Mouse (Mus musculus): ENCODE measurements around the gene Triobp. TPM values are rescaled to one million over a fixed set of nuclear protein-coding genes. Genes with fewer than 3 reads are reported as not detected.

The Triobp gene
- polyA plus RNA-seq, 1 experiment from 2014 or later: 31.6 TPM

DNA sequence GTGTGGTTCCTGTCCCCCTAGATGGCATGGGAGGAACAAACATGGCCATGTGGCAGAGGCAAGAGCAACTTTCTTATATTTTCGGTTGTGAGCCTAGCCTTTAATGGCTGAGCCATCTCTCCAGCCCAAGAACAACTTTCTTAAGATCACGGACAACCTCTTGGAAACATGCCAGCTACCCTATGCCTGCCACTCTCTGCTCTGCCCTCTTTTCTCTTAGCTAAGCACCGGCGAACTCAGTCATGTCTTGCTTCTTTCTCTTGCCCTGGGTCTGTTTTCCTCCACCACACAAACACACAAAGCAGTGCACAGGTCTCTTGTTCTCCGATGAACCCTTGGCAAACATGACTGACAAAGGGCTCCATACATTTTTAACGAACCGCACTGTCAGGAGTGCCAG is 1.3 kb upstream of the Triobp start:
- no peak overlapping the region for H3K4me2 ChIP-seq
- no peak overlapping the region for H3K9ac ChIP-seq
- no peak overlapping the region for H3K27ac ChIP-seq
- no peak for ATAC-seq (ENCODE audit: low FRiP score)
- no peaks in the 10 kb centered on the region for H3K9me3 ChIP-seq
- peaks cover 33% of the 10 kb centered on the region for H3K4me1 ChIP-seq (replicated peaks)
- H3K4me3 ChIP-seq: no peak overlapping the region
- H3K36me3 ChIP-seq: peaks cover 10% of the 10 kb centered on the region
- H3K27me3 ChIP-seq: no peaks in the 10 kb centered on the region
- 73% methylated on average over 7 of the region's 7 CpGs for WGBS

GRCm38 (mm10) chr15:78948152-78948725 is 715 bp downstream of the Triobp start:
- H3K36me3 ChIP-seq: peaks cover 24% of the 10 kb centered on the region
- peak overlapping the region; percentile 69 for H3K4me2 ChIP-seq
- peak overlapping the region; percentile 66 for H3K4me3 ChIP-seq
- H3K4me1 ChIP-seq (replicated peaks): peaks cover 26% of the 10 kb centered on the region
- H3K9me3 ChIP-seq: no peaks in the 10 kb centered on the region
- peak; percentile 67 for ATAC-seq (ENCODE audit: low FRiP score)
- H3K9ac ChIP-seq: peak overlapping the region; percentile 84
- H3K27me3 ChIP-seq: no peaks in the 10 kb centered on the region
- peak overlapping the region; percentile 86 for H3K27ac ChIP-seq
- WGBS: 4% methylated on average over 11 of the region's 11 CpGs

GRCm38 (mm10) chr15:78948883-78949282 is 1.4 kb downstream of the Triobp start:
- peak overlapping the region; percentile 69 for H3K4me2 ChIP-seq
- H3K4me3 ChIP-seq: peak overlapping the region; percentile 66
- no peaks in the 10 kb centered on the region for H3K27me3 ChIP-seq
- no peak overlapping the region for H3K27ac ChIP-seq
- 97% methylated on average over 3 of the region's 3 CpGs for WGBS
- peaks cover 30% of the 10 kb centered on the region for H3K36me3 ChIP-seq
- no peaks in the 10 kb centered on the region for H3K9me3 ChIP-seq
- peaks cover 26% of the 10 kb centered on the region for H3K4me1 ChIP-seq (replicated peaks)
- H3K9ac ChIP-seq: peak overlapping the region; percentile 84
- no peak for ATAC-seq (ENCODE audit: low FRiP score)

GRCm38 (mm10) chr15:78955663-78956062 is 8.1 kb downstream of the Triobp start:
- no peak overlapping the region for H3K4me3 ChIP-seq
- peaks cover 80% of the 10 kb centered on the region for H3K36me3 ChIP-seq
- H3K4me1 ChIP-seq (replicated peaks): peaks cover 4% of the 10 kb centered on the region; the same call in 1 of the 2 replicates
- H3K27ac ChIP-seq: no peak overlapping the region
- no peaks in the 10 kb centered on the region for H3K9me3 ChIP-seq
- H3K27me3 ChIP-seq: no peaks in the 10 kb centered on the region
- ATAC-seq (ENCODE audit: low FRiP score): no peak
- H3K9ac ChIP-seq: no peak overlapping the region
- 73% methylated on average over 3 of the region's 3 CpGs for WGBS
- H3K4me2 ChIP-seq: no peak overlapping the region

DNA sequence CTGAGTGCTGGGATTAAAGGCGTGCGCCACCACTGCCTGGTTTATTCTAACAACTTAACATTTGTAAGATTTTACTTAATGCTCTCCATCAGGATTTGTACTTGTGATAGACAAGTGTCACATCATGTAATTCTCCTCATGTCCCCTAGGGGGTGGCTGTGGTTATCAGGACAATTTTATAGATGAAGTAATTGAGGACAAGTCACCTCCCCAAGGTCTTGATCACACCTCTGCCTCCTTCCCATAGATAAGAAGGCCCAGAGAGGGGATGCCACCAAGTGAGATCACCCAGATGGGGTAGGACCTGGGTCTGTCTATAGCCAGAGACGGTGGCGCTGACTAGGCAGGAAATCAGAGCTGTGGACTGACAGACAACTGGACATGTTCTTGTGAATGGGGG is 8.8 kb downstream of the Triobp start:
- Histone ChIP-seq H3K27me3 (no peaks in the 10 kb centered on the region), H3K4me2 (no peak overlapping the region), H3K4me3 (no peak overlapping the region), H3K36me3 (peaks cover 82% of the 10 kb centered on the region), H3K4me1 (replicated peaks) (no peaks in the 10 kb centered on the region), H3K27ac (no peak overlapping the region), H3K9ac (no peak overlapping the region), H3K9me3 (no peaks in the 10 kb centered on the region)
- 85% methylated on average over 4 of the region's 4 CpGs for WGBS
- ATAC-seq (ENCODE audit: low FRiP score): no peak

DNA sequence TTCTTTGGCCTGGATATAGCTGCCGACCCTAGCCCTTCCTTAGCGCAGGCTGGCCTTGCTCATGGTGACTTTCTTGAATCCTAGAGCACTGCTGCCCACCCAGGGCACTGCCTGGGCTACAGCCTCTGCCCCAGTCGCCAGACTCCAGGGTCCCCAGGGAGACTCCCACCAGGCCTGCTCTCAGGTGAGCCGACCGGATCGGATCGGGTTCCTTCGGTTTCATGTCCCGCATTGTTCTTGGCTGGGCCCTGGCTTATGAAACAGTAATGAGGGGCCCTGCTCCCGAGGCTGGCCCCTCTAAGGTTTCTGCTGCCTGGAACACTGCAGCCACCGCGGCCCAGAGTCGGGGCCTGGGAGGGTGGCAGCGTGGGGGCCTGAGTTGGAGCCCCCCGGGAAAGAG is 9.5 kb downstream of the Triobp start:
- WGBS: 72% methylated on average over 15 of the region's 15 CpGs
- Histone ChIP-seq H3K4me2 (no peak overlapping the region), H3K9ac (no peak overlapping the region), H3K36me3 (peaks cover 82% of the 10 kb centered on the region), H3K4me1 (replicated peaks) (no peaks in the 10 kb centered on the region), H3K4me3 (no peak overlapping the region), H3K27ac (no peak overlapping the region), H3K9me3 (no peaks in the 10 kb centered on the region), H3K27me3 (no peaks in the 10 kb centered on the region)
- ATAC-seq (ENCODE audit: low FRiP score): no peak

DNA sequence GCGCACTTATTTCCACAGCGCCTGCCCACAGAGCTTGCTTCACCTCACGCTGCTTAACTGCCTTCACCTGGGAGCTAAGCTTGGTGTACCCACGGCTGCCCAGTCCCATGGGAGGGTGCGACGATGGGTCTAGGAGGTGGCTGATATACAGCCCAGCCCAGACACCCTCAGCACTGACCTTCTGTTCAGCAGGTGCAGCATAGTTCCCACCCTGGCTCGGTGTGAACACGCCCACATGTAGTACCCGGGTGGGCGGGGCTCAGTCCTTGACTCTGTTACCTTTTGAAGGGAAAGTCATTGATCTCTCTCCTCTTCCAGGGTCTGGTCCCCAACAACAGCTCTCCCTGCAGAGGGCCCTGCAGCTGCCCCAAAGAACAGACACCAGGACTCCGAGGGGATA is 12.0 kb downstream of the Triobp start:
- H3K9ac ChIP-seq: no peak overlapping the region
- H3K27me3 ChIP-seq: no peaks in the 10 kb centered on the region
- 94% methylated on average over 11 of the region's 11 CpGs for WGBS
- H3K4me3 ChIP-seq: no peak overlapping the region
- no peak overlapping the region for H3K4me2 ChIP-seq
- no peaks in the 10 kb centered on the region for H3K4me1 ChIP-seq (replicated peaks)
- no peak for ATAC-seq (ENCODE audit: low FRiP score)
- H3K9me3 ChIP-seq: no peaks in the 10 kb centered on the region
- H3K36me3 ChIP-seq: peaks cover 77% of the 10 kb centered on the region
- no peak overlapping the region for H3K27ac ChIP-seq

DNA sequence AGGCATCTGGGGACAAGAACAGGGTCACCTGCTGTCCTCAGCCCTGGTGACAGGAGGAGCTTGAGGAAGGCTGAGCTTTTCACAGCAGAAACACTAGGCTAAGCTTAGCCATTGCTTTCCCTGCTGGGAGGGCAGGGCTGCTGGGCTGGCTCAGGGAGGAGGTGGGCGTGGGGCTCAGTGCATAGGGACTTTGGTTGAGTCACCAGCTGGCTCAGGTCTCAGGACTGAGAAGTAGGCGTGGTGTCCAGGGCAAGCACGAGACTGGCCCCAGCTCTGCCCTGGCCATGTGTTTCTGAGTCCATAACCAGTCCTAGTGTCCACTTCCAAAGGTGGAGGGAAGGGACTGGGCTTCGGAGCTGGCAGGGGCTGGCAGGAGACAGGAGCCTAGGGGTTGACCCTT is 12.6 kb downstream of the Triobp start:
- Histone ChIP-seq H3K27ac (no peak overlapping the region), H3K4me3 (no peak overlapping the region), H3K4me2 (no peak overlapping the region), H3K36me3 (peaks cover 79% of the 10 kb centered on the region), H3K27me3 (no peaks in the 10 kb centered on the region), H3K9ac (no peak overlapping the region), H3K9me3 (no peaks in the 10 kb centered on the region), H3K4me1 (replicated peaks) (no peaks in the 10 kb centered on the region)
- 87% methylated on average over 4 of the region's 4 CpGs for WGBS
- no peak for ATAC-seq (ENCODE audit: low FRiP score)

DNA sequence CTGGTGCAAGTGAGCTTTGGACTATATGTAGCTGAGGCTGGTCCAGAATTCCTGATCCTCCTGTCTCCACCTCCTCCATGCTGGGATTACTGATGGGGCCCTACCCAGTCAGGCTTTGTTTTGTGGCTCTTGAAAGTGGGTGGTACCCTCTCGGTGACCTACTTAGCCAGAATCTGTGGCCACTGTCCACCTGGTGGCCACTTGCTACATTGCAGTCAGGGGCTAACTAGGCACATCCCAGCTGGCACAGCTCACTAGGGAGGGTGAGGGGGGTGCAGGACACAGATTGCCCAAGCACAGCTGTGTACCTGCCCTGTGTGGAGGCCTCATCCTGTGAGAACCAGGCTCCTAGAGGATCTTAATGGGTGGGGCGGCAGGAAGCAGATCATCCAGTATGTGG is 15.4 kb downstream of the Triobp start:
- H3K27ac ChIP-seq: no peak overlapping the region
- 29% methylated on average over 2 of the region's 2 CpGs for WGBS
- no peak overlapping the region for H3K9ac ChIP-seq
- H3K4me2 ChIP-seq: no peak overlapping the region
- H3K4me3 ChIP-seq: no peak overlapping the region
- H3K36me3 ChIP-seq: peaks cover 92% of the 10 kb centered on the region
- H3K4me1 ChIP-seq (replicated peaks): no peaks in the 10 kb centered on the region
- peak; percentile 68; the same call in 1 of the 2 replicates for ATAC-seq (ENCODE audit: low FRiP score)
- no peaks in the 10 kb centered on the region for H3K27me3 ChIP-seq
- H3K9me3 ChIP-seq: no peaks in the 10 kb centered on the region

DNA sequence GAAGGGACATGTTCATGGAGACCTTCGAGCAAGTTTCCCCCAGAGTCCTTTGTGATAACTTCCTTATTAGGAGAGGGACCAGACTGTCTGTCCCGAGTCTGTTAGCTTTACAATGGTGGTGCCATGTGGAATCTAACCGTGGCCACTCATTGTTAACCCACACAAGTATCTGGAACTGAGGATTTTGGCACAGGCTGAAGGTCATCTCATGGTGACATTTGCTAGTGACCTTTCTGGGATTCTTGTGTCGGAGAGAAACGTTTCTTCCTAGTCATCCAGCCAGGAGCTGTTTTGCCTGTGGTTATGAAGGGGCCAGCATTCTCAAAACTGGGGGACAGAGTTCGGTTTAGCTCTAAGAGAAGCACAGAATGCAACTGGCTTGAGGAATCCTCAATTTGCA is 24.1 kb downstream of the Triobp start:
- peaks cover 78% of the 10 kb centered on the region for H3K36me3 ChIP-seq
- H3K27me3 ChIP-seq: no peaks in the 10 kb centered on the region
- H3K9me3 ChIP-seq: no peaks in the 10 kb centered on the region
- no peak overlapping the region for H3K4me2 ChIP-seq
- no peak for ATAC-seq (ENCODE audit: low FRiP score)
- WGBS: 82% methylated on average over 6 of the region's 6 CpGs
- H3K4me3 ChIP-seq: no peak overlapping the region
- no peak overlapping the region for H3K9ac ChIP-seq
- no peak overlapping the region for H3K27ac ChIP-seq
- no peaks in the 10 kb centered on the region for H3K4me1 ChIP-seq (replicated peaks)

DNA sequence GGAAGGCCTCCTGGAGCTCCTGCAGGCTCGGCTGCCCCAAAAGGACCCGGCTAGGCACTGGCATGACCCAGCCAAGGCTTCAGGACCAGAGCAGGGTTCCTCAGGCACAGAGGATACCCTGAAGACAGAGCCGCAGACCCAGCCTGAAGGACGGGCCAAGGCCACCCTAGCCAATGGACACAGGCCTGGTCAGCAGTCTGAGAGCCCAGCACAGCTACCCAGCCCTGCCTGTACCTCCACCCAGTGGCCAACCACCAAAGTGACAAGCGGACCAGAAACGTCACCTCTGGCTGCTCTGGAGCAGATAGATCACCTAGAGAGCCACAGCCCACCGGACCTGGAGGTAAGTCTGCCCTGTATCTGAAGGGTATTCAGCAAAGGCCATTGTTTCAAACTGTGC is 26.4 kb downstream of the Triobp start:
- no peak for ATAC-seq (ENCODE audit: low FRiP score)
- H3K27me3 ChIP-seq: no peaks in the 10 kb centered on the region
- peaks cover 8% of the 10 kb centered on the region for H3K4me1 ChIP-seq (replicated peaks)
- no peaks in the 10 kb centered on the region for H3K9me3 ChIP-seq
- H3K4me3 ChIP-seq: no peak overlapping the region
- H3K9ac ChIP-seq: no peak overlapping the region
- 74% methylated on average over 7 of the region's 7 CpGs for WGBS
- no peak overlapping the region for H3K4me2 ChIP-seq
- H3K36me3 ChIP-seq: peaks cover 61% of the 10 kb centered on the region
- H3K27ac ChIP-seq: no peak overlapping the region

- WGBS: 88% methylated on average over 8 of the region's 8 CpGs
- Histone ChIP-seq H3K4me3 (no peak overlapping the region), H3K4me1 (replicated peaks) (peaks cover 16% of the 10 kb centered on the region), H3K9me3 (no peaks in the 10 kb centered on the region), H3K27ac (no peak overlapping the region), H3K9ac (no peak overlapping the region), H3K4me2 (no peak overlapping the region), H3K27me3 (no peaks in the 10 kb centered on the region), H3K36me3 (peaks cover 35% of the 10 kb centered on the region)
- no peak for ATAC-seq (ENCODE audit: low FRiP score)
Measured at GRCm38 (mm10) chr15:78977676-78978159, 30.2 kb downstream of the Triobp start.

DNA sequence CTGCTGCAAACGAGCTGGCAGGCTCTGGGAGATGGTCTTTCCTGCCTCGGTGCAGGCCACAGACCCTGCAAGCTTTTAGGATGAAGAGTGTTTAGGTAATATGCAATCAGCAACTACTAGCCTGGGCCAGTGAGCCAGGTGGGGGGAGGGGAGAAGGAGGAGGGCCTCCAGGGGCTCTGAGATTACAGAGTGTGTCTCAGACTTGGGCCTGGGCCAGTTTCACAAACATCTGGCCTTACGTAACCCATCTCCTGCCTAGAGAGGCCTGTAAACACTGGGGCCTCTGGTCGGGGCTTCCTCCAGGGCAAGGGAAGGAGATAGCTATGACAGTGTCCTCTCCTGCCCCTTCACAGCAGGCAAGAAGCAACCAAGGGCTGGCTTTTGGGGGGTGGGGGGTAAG is 31.4 kb downstream of the Triobp start:
- ATAC-seq (ENCODE audit: low FRiP score): no peak
- Histone ChIP-seq H3K36me3 (peaks cover 28% of the 10 kb centered on the region), H3K27ac (peak overlapping the region; percentile 48; the same call in 1 of the 2 replicates), H3K9me3 (no peaks in the 10 kb centered on the region), H3K9ac (peak overlapping the region; percentile 46; the same call in 1 of the 2 replicates), H3K4me1 (replicated peaks) (peaks cover 28% of the 10 kb centered on the region), H3K4me3 (no peak overlapping the region), H3K27me3 (no peaks in the 10 kb centered on the region), H3K4me2 (no peak overlapping the region)
- WGBS: 40% methylated on average over 4 of the region's 4 CpGs

Data from hindbrain, embryonic 13.5 days (tissue).